Mouse (Mus musculus) urinary bladder, adult 2 months (tissue): ENCODE data around the gene Ints2. TPM values are rescaled to one million over a fixed set of nuclear protein-coding genes. Genes with fewer than 3 reads are reported as not detected.

ENCODE experiments used
- DNase-seq: peaks from one replicate; pipeline ENCODE4 v3.0.0; 2022; ENCODE audit warnings: low spot score
- polyA plus RNA-seq: library from polyadenylated mRNA; depleted of rRNA; stranded (reverse); fragments of >200 nt; gene quantifications from 2 replicates; pipeline ENCODE4 v1.2.3, GENCODE M21; 2012; rRNA removed

Gene Ints2
- polyA plus RNA-seq, 1 experiment, result 13.9 TPM

DNA sequence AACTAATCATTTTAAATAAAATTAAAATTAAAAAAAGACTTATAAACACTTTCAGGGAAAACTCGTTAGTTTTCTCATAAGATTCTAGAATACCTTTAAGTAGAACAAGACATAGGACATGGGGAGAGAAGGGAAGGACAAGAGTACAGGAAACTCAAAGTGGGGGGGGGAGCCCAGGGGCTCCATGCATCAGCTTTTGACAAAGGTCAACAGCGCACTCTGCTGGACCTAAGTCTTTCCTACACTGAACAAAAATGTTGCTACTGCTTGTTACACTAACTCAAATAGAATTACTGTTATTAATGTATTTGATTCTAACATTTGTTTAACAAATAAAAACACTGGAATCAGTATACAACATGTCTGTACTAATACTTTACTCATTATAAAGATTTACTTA lies 83.2 kb downstream of the Ints2 start:
- no peak for DNase-seq

DNA sequence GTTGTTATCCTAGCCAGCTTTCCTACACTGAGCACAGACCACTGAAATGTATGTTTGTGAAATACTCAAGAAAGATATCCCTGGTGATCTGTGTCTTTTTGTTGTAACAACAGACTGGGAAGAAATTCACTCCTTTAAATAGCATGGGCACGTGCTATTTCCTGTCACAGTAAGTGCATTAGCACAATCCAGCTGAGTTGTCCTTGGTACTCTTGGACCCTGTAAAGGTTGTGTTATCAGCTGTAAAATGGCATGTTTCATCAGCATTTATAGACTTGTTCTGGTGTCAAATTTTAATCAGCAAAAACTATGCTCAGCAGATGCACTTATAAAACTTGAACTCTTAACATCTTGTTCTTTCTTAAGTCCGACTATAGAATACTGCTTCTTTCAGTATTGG lies 86.6 kb downstream of the Ints2 start:
- DNase-seq, result no peak

Other genes starting within 250 kb of the Ints2 start
- 0.43 and 0.72 TPM in 2 replicates for gene Brip1, start 56.4 kb downstream of the Ints2 start, polyA plus RNA-seq
- gene Med13, start 100.0 kb upstream of the Ints2 start, polyA plus RNA-seq, result 12.9 and 15.4 TPM in 2 replicates
- 22.5 and 26.4 TPM in 2 replicates for gene Rnft1, start 227.1 kb upstream of the Ints2 start, polyA plus RNA-seq